Mouse (Mus musculus) heart, embryonic 13.5 days (tissue): ENCODE measurements around the gene Cacnb4. TPM values are rescaled to one million over a fixed set of nuclear protein-coding genes. Genes with fewer than 3 reads are reported as not detected.
A peak's percentile ranks its signal among the peaks of the same experiment; 100 is the strongest.

Experiments
- ATAC-seq: fragments of 200-750 bp; cut with Nextera tagmentation; 2 replicates; pipeline ENCODE4 v1.8.0; 2017; ENCODE audit warnings: moderate TSS enrichment; ENCODE audit not compliant: insufficient number of reproducible peaks, low FRiP score, low TSS enrichment; ENCODE audit errors: extremely low read depth
- H3K27ac ChIP-seq: fragments of 300-500 bp; sonication (generic); replicated peaks from 2 replicates; pipeline ENCODE4 v1.5.1; 2015; ENCODE audit warnings: moderate library complexity, mild to moderate bottlenecking, inconsistent platforms
- H3K27me3 ChIP-seq: fragments of 300-500 bp; sonication (generic); replicated peaks from 2 replicates; pipeline ENCODE4 v1.6.1; 2015; ENCODE audit warnings: mild to moderate bottlenecking, inconsistent platforms
- H3K36me3 ChIP-seq: fragments of 300-500 bp; sonication (generic); 2 replicates; pipeline ENCODE4 v1.6.1; 2015; ENCODE audit warnings: mild to moderate bottlenecking, inconsistent platforms
- H3K4me1 ChIP-seq: fragments of 300-500 bp; sonication (generic); 2 replicates; pipeline ENCODE4 v1.6.1; 2015; ENCODE audit warnings: inconsistent platforms
- H3K4me2 ChIP-seq: fragments of 300-500 bp; sonication (generic); 2 replicates; pipeline ENCODE4 v1.6.1; 2015; ENCODE audit warnings: inconsistent platforms, mild to moderate bottlenecking, moderate library complexity
- H3K4me3 ChIP-seq: fragments of 300-500 bp; sonication (generic); 2 replicates; pipeline ENCODE4 v1.5.1; 2015; ENCODE audit warnings: moderate library complexity, mild to moderate bottlenecking, inconsistent platforms
- H3K9ac ChIP-seq: fragments of 300-500 bp; sonication (generic); 2 replicates; pipeline ENCODE4 v1.6.1; 2015; ENCODE audit warnings: inconsistent platforms, mild to moderate bottlenecking, moderate library complexity
- H3K9me3 ChIP-seq: fragments of 300-500 bp; sonication (generic); 2 replicates; pipeline ENCODE4 v1.6.1; 2016; ENCODE audit warnings: inconsistent platforms
- WGBS: fragments of 180-500 bp; shearing (Covaris S2); methylation state at CpG from one replicate; pipeline ENCODE4 v1.1.7; 2015; ENCODE audit warnings: mixed read lengths; 5-methylcytosine and 5-hydroxymethylcytosine counted together
- polyA plus RNA-seq: library from polyadenylated mRNA; unstranded; fragments of >200 nt; fragmentation: Nextera tagmentation; extraction: Ambion mirVana; gene quantifications from 2 replicates; pipeline ENCODE4 v1.2.1, GENCODE M21; 2015

The Cacnb4 gene
- polyA plus RNA-seq, 1 experiment from 2014 or later = 0.41 TPM

DNA sequence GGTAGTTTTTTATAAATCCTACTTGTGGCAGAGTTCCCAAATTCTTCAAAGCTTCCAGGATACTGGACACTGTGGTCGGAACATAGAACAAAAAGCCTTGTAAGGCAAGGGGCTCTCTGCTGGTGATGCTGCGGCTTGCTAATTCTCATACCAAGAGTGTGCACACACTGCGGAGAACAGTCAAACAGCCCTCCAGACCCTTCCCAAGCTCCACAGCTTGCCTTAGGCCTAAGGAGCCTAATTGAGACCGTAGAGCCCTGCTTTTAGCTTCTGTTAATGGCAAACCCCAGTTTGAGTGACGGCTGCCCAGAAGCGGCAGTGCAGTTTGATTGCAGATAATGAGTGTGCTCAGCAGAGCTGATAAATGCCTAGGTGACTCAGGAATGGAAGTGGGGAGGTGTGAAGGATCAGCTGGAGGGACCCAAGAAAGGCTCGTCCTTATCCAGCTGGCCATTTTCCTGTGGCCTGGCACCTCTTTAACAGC lies 52.7 kb downstream of the Cacnb4 start:
- Histone ChIP-seq H3K36me3 (no peaks in the 10 kb centered on the region), H3K9me3 (no peaks in the 10 kb centered on the region), H3K4me2 (no peak overlapping the region), H3K9ac (peak overlapping the region; percentile 28; the same call in 1 of the 2 replicates), H3K4me1 (peaks cover 27% of the 10 kb centered on the region), H3K4me3 (no peak overlapping the region), H3K27ac (peak overlapping the region; percentile 80), H3K27me3 (no peaks in the 10 kb centered on the region)
- 36% methylated on average over 7 of the region's 7 CpGs for WGBS
- no peak for ATAC-seq

DNA sequence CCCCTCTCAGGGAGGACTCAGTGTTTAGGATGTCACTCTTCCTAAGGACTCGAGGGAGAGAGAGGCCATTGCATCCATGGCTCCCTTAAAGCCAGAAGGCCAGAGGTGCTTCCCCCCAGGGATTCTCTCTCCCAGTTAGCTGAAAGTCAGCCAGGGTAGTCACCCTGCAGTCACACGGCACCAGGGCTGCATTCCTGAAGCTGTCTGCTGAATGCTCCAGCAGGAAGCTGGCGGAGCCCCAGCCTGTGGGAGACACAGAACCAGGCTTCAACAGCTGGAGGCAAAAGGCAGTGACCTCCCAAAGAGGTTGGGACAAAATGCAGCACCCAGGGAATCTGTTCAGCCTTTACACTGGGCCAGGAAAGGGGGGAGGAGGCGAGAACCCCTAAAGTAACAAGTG lies 53.2 kb downstream of the Cacnb4 start:
- H3K4me2 ChIP-seq = no peak overlapping the region

DNA sequence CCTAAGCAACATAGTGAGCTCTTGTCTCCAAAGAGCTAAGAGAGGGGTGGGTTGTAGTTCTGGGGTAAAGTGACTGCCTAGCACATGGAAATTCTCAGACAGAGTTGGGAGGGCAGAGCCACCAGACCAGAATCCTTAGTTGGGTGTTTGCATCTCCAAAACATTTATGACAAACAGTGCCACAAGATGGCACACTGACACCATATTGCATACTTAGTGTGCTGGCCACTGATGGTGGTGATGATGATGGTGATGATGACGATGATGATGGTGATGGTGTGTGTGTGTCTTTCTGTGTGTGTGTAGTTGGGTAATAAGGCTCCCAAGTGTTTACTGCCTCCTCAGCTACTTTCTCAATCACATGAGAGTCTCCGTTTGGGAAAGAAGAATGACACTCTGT lies 54.0 kb downstream of the Cacnb4 start:
- H3K4me3 ChIP-seq = no peak overlapping the region
- no peak overlapping the region for H3K4me2 ChIP-seq
- no peaks in the 10 kb centered on the region for H3K36me3 ChIP-seq
- H3K27ac ChIP-seq = no peak overlapping the region
- H3K4me1 ChIP-seq = peaks cover 35% of the 10 kb centered on the region
- WGBS = 61% methylated on average over 2 of the region's 2 CpGs
- no peak overlapping the region for H3K9ac ChIP-seq
- H3K9me3 ChIP-seq = no peaks in the 10 kb centered on the region
- H3K27me3 ChIP-seq = no peaks in the 10 kb centered on the region
- no peak for ATAC-seq

More for the DNA sequence above, 53.2 kb downstream of the Cacnb4 start:
- Histone ChIP-seq H3K4me3 (no peak overlapping the region), H3K9ac (peak overlapping the region; percentile 28; the same call in 1 of the 2 replicates), H3K27ac (peak overlapping the region; percentile 80), H3K4me1 (peaks cover 32% of the 10 kb centered on the region), H3K36me3 (no peaks in the 10 kb centered on the region), H3K27me3 (no peaks in the 10 kb centered on the region), H3K9me3 (no peaks in the 10 kb centered on the region)
- 24% methylated on average over 4 of the region's 4 CpGs for WGBS
- no peak; the same call in 1 of the 2 replicates for ATAC-seq

DNA sequence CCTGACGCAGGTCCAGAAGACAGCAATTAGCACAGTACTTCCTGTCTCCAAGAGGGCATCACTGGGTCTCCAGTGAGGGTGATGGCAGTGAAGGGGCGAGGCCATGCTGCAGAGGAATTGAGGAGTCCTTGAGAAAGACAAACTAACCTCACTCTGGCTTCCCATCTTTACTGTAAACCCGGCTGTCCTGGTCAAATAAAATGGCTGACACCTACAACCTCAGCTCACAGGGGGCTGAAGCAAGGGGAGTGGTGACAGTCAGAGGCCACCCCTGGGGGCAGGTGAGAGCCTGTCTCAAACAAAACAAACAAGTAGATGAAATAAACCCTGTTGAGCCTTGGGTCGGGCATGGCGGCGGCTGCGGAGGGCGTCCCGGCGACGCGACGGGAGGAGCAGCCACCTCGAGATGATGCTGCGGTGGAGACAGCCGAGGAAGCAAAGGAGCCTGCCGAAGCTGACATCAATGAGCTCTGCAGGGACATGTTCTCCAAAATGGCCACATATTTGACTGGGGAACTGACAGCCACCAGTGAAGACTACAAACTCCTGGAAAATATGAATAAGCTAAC lies 57.1 kb downstream of the Cacnb4 start:
- H3K4me2 ChIP-seq = peak overlapping the region; percentile 68
- no peaks in the 10 kb centered on the region for H3K36me3 ChIP-seq
- ATAC-seq = no peak
- no peak overlapping the region for H3K27ac ChIP-seq
- H3K4me1 ChIP-seq = peaks cover 32% of the 10 kb centered on the region
- peak overlapping the region; percentile 46 for H3K4me3 ChIP-seq
- no peaks in the 10 kb centered on the region for H3K27me3 ChIP-seq
- H3K9me3 ChIP-seq = no peaks in the 10 kb centered on the region
- H3K9ac ChIP-seq = peak overlapping the region; percentile 69
- WGBS = 49% methylated on average over 17 of the region's 17 CpGs

DNA sequence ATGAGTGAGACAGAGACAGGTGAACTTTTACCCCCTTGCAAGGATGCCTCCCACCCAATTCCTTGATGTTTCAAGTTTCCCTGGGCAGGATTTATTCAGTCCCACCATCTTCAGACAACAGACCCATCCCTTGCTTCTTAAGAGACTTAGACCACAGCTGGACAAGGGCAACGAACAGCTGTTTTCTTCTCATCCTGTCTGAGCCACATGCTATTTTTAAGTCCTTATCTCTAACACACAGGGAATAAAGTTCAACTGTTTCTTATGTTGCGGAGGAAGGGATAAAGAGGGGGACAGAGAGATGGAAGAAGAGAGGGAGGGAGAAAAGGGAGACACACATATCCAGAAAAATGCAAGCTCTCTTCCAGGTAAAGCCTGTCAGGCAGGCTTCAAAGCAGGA lies 57.8 kb downstream of the Cacnb4 start:
- Histone ChIP-seq H3K9ac (peak overlapping the region; percentile 69), H3K27ac (no peak overlapping the region), H3K4me2 (peak overlapping the region; percentile 68), H3K4me3 (peak overlapping the region; percentile 46), H3K4me1 (peaks cover 25% of the 10 kb centered on the region), H3K9me3 (no peaks in the 10 kb centered on the region), H3K27me3 (no peaks in the 10 kb centered on the region), H3K36me3 (no peaks in the 10 kb centered on the region)
- WGBS = 2% methylated on average over 2 of the region's 2 CpGs
- no peak for ATAC-seq

DNA sequence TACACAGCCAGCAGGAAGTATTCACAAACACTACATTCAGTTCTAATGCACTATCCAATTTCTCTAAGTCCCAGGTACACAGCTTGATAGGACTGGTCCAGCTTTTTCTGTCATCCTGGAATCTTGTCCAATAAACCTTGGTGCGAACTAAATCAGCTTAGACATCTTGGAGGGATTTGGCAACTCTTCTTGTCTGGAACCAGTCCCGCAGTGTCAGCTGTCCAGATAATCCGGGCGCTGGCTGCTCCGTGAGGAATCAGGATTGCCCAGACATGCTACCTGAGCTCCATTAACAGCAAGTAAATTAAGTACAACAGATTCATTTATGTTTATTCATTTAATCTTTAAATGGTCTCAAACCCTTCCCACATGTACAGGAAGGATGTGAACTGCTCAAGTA lies 61.2 kb downstream of the Cacnb4 start:
- no peak for ATAC-seq
- no peaks in the 10 kb centered on the region for H3K9me3 ChIP-seq
- no peak overlapping the region for H3K4me3 ChIP-seq
- no peak overlapping the region for H3K4me2 ChIP-seq
- peaks cover 14% of the 10 kb centered on the region for H3K4me1 ChIP-seq
- 72% methylated on average over 5 of the region's 5 CpGs for WGBS
- H3K9ac ChIP-seq = no peak overlapping the region
- H3K27me3 ChIP-seq = no peaks in the 10 kb centered on the region
- H3K27ac ChIP-seq = no peak overlapping the region
- H3K36me3 ChIP-seq = no peaks in the 10 kb centered on the region

DNA sequence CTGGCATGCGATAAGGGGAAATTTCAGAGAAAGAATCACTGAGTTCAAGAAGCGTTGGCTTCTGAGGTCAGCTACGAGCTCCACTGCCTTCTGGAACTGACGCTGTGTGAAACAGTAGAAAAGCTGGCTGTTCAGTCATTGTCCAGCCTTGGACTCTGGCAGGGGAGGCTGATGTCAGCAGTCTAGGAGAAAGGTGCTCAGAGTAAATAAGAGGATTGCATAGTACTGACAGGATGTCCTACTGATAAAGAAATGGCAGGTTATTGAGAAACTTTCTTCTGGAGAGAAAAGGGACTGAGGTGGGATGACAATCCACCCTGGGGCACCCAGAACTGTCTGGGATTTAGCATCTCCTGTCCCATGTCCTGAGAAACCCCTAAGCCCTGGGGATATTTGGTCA lies 62.7 kb downstream of the Cacnb4 start:
- Histone ChIP-seq H3K4me2 (no peak overlapping the region), H3K27ac (no peak overlapping the region), H3K4me3 (no peak overlapping the region), H3K27me3 (no peaks in the 10 kb centered on the region), H3K9ac (no peak overlapping the region), H3K4me1 (peaks cover 7% of the 10 kb centered on the region), H3K9me3 (no peaks in the 10 kb centered on the region), H3K36me3 (no peaks in the 10 kb centered on the region)
- ATAC-seq = no peak
- 88% methylated on average over 4 of the region's 4 CpGs for WGBS

DNA sequence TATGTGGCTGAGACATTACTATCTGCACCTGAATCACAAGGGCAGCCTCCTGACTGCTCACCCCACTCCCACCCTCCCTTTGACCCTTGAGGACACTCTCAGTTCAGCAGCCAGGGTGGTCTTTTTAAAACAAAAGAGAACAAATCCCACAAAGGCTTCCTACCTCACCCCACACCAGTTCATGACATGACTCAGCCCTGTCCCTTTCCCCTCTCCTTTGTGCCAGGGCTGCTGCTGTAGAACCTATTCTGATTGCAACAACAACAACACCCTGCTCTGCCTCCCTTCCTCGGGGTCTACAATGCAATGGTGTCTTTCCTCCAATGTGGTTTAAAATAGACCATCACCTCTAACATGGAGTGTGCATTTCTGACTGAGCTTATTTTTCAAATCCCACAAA lies 67.1 kb downstream of the Cacnb4 start:
- Histone ChIP-seq H3K9me3 (no peaks in the 10 kb centered on the region), H3K4me3 (no peak overlapping the region), H3K9ac (no peak overlapping the region), H3K27ac (no peak overlapping the region), H3K27me3 (no peaks in the 10 kb centered on the region), H3K36me3 (no peaks in the 10 kb centered on the region), H3K4me1 (no peaks in the 10 kb centered on the region), H3K4me2 (no peak overlapping the region)
- no peak for ATAC-seq
- 58% methylated on average over 1 of the region's 1 CpGs for WGBS

DNA sequence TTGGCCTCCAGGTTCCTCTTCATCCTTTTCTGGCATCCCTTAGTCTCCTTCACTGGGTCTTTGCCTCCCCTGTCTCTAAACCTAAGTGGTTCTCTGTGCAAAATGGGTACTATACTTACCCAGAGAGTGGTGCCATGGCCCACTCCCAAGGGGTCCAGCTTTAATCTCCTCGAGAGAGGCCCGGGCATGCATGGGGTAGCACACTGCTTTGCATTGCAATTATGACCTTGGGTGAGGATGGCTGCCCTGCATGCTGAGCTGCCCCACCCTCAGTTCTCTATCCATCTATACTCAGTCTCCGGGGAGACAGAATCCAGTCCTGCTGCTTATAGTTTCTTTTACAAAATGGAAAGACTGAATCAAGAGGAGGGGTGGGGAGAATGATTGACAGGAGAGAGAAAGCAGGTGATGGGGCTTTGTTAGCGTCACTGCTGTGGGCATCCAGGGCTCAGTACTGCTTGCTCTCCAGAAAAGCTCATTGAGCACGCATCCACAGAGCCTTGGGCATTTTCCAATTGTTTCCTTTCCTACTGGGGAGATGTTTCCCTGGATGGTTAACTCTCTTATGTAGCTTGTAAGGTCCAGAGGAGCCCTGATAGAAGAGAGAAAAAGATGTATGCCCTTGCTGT lies 68.7 kb downstream of the Cacnb4 start:
- no peak overlapping the region for H3K27ac ChIP-seq
- H3K4me1 ChIP-seq = peaks cover 6% of the 10 kb centered on the region; the same call in 1 of the 2 replicates
- no peaks in the 10 kb centered on the region for H3K36me3 ChIP-seq
- no peak for ATAC-seq
- 64% methylated on average over 5 of the region's 5 CpGs for WGBS
- H3K9ac ChIP-seq = no peak overlapping the region
- H3K27me3 ChIP-seq = no peaks in the 10 kb centered on the region
- no peak overlapping the region for H3K4me2 ChIP-seq
- no peaks in the 10 kb centered on the region for H3K9me3 ChIP-seq
- no peak overlapping the region for H3K4me3 ChIP-seq

DNA sequence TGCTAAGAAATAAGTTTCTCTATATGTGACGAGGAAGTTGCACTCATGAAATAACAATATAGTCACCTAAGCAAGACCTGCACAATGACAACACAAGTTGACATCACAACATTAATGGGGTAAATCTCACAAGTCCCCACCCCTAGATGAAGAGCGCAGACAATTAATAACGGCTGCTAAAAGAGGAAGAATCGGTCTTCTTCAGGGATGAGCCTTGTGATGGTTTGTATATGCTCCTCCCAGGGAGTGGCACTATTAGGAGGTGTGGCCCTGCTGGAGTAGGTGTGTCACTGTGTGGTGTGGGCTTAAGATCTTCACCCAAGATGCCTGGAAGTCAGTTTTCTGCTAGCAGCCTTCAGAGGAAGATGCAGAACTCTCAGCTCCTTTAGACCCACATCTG lies 70.3 kb downstream of the Cacnb4 start:
- Histone ChIP-seq H3K9me3 (no peaks in the 10 kb centered on the region), H3K27ac (no peak overlapping the region), H3K4me1 (peaks cover 8% of the 10 kb centered on the region; the same call in 1 of the 2 replicates), H3K4me2 (no peak overlapping the region), H3K36me3 (no peaks in the 10 kb centered on the region), H3K9ac (no peak overlapping the region), H3K27me3 (no peaks in the 10 kb centered on the region), H3K4me3 (no peak overlapping the region)
- ATAC-seq = no peak
- 87% methylated on average over 4 of the region's 4 CpGs for WGBS

DNA sequence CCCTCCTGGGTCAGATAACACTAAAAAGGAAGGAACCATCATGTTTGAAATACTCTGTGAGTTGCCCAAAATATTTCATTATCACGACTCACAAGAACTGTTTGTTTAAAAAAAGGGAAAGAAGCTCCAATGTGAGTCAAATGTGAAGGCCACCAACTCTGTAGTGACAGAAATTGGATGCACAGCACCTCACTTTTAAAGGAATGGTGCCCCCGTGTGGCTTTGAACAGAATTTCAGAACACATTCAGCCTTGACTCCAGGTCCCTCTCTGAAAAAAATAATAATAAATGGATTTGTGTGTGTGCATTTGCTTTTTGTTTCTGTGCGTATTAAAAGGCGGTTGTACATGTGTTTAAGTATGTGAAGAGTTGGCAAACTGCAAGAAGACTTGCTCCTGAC lies 71.3 kb downstream of the Cacnb4 start:
- no peak for ATAC-seq
- Histone ChIP-seq H3K4me3 (no peak overlapping the region), H3K4me1 (peaks cover 8% of the 10 kb centered on the region; the same call in 1 of the 2 replicates), H3K27me3 (no peaks in the 10 kb centered on the region), H3K9me3 (no peaks in the 10 kb centered on the region), H3K27ac (no peak overlapping the region), H3K4me2 (no peak overlapping the region), H3K9ac (no peak overlapping the region), H3K36me3 (no peaks in the 10 kb centered on the region)
- WGBS = 15% methylated on average over 4 of the region's 4 CpGs

DNA sequence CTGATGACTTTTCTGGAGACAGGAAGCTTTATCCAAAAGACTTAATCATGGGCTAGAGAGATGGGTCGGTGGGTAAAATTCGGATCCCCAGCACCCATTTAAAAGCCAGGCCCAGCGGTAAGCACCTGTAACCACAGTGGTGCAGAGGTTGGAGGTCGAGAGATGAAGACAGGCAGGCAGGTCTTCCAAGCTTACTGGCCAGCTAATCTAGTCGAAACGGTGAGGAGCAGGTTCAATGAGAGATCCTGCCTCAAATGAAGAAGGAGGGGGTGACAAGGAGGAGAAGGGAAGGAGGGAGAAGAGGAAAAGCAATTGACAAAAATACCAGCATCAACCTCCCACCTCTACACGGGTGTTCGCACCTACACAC lies 72.0 kb downstream of the Cacnb4 start:
- peaks cover 8% of the 10 kb centered on the region; the same call in 1 of the 2 replicates for H3K4me1 ChIP-seq
- WGBS = 77% methylated on average over 8 of the region's 8 CpGs
- no peaks in the 10 kb centered on the region for H3K9me3 ChIP-seq

More for the DNA sequence above, 72.0 kb downstream of the Cacnb4 start:
- no peak overlapping the region for H3K9ac ChIP-seq
- no peaks in the 10 kb centered on the region for H3K36me3 ChIP-seq
- H3K27me3 ChIP-seq = no peaks in the 10 kb centered on the region
- no peak overlapping the region for H3K27ac ChIP-seq
- no peak overlapping the region for H3K4me2 ChIP-seq
- H3K4me3 ChIP-seq = no peak overlapping the region
- no peak for ATAC-seq
